Mouse (Mus musculus) heart, embryonic 14.5 days (tissue): Measurements from ENCODE around the gene 1700123L14Rik. TPM values are rescaled to one million over a fixed set of nuclear protein-coding genes. Genes with fewer than 3 reads are reported as not detected.

Source experiments
- ATAC-seq: fragments of 200-750 bp; cut with Nextera tagmentation; 2 replicates; pipeline ENCODE4 v1.8.0; 2017; ENCODE audit warnings: low read depth, moderate TSS enrichment; ENCODE audit not compliant: insufficient number of reproducible peaks, insufficient read depth, low FRiP score
- H3K27ac ChIP-seq, 2 experiments: fragments of 200-500 bp in 1 of 2; fragments of 300-500 bp in 1 of 2; sonication (generic) in 1 of 2; replicated peaks in 1 of 2; 2 replicates each; pipeline ENCODE4 v1.5.1; 2012 to 2014; ENCODE audit warnings: low read depth in 2 of 2, low read length in 2 of 2, control low read depth in 1 of 2, mild to moderate bottlenecking in 1 of 2, mixed read lengths in 1 of 2; ENCODE audit not compliant: control insufficient read depth in 1 of 2, insufficient read depth in 1 of 2
- H3K27me3 ChIP-seq: fragments of 300-500 bp; sonication (generic); 2 replicates; pipeline ENCODE4 v1.6.1; 2014; ENCODE audit warnings: mild to moderate bottlenecking, low read length, control low read depth; ENCODE audit not compliant: control insufficient read depth, insufficient read depth
- H3K36me3 ChIP-seq: fragments of 300-500 bp; sonication (generic); 2 replicates; pipeline ENCODE4 v1.6.1; 2014; ENCODE audit warnings: mild to moderate bottlenecking, control low read depth, low read length, mixed read lengths; ENCODE audit not compliant: control insufficient read depth, insufficient read depth
- H3K4me1 ChIP-seq, 2 experiments: fragments of 200-500 bp in 1 of 2; fragments of 300-500 bp in 1 of 2; sonication (generic) in 1 of 2; 2 replicates each; pipeline ENCODE4 v1.6.1; 2012 to 2014; ENCODE audit warnings: low read length in 2 of 2, control low read depth in 1 of 2, mixed read lengths in 1 of 2; ENCODE audit not compliant: control insufficient read depth in 2 of 2, insufficient read depth in 2 of 2
- H3K4me2 ChIP-seq: fragments of 300-500 bp; sonication (generic); 2 replicates; pipeline ENCODE4 v1.6.1; 2014; ENCODE audit warnings: mild to moderate bottlenecking, low read length
- H3K4me3 ChIP-seq, 2 experiments: fragments of 200-500 bp in 1 of 2; fragments of 300-500 bp in 1 of 2; sonication (generic) in 1 of 2; 2 replicates each; pipeline ENCODE4 v1.5.1; 2012 to 2014; ENCODE audit warnings: low read length in 2 of 2, mild to moderate bottlenecking in 2 of 2, control low read depth in 1 of 2, low read depth in 1 of 2, moderate library complexity in 1 of 2; ENCODE audit not compliant: control insufficient read depth in 1 of 2, insufficient read depth in 1 of 2
- H3K9ac ChIP-seq: fragments of 300-500 bp; sonication (generic); 2 replicates; pipeline ENCODE4 v1.6.1; 2014; ENCODE audit warnings: mild to moderate bottlenecking, low read length
- H3K9me3 ChIP-seq: fragments of 300-500 bp; sonication (generic); 2 replicates; pipeline ENCODE4 v1.6.1; 2016; ENCODE audit warnings: low read length, control low read depth; ENCODE audit not compliant: control insufficient read depth
- WGBS: fragments of 180-500 bp; shearing (Covaris S2); extraction: QIAGEN DNeasy Blood & Tissue Kit; methylation state at CpG from one replicate; pipeline ENCODE4 v1.1.7; 2014; 5-methylcytosine and 5-hydroxymethylcytosine counted together
- polyA plus RNA-seq: library from polyadenylated mRNA; unstranded; fragments of >200 nt; fragmentation: Nextera tagmentation; extraction: Ambion mirVana; gene quantifications from 2 replicates; pipeline ENCODE4 v1.2.1, GENCODE M21; 2014

1700123L14Rik gene
- polyA plus RNA-seq, 1 experiment from 2014 or later = not detected

DNA sequence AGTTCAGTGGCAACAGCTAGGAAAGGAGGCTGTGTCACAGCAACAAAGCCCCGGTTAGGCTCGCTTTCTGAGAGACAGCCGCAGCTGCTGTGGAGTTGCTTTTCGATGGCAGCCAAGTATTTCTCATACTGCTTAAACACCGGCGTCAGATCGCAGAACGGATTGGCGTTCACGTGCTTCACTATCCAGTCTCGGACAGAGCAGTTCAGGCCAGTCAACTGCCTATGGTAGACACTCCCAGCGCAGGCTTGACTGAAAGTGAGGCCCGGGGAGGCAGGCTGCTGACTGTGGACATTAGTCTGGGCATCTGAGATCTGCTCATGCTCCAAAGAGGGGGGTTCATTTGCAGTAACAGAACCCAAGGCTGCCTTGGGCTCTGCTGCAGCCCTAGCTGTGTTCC, 640 bp downstream of the 1700123L14Rik start:
- no peaks in the 10 kb centered on the region for H3K36me3 ChIP-seq
- no peak overlapping the region for H3K4me3 ChIP-seq
- 82% methylated on average over 13 of the region's 13 CpGs for WGBS
- no peaks in the 10 kb centered on the region for H3K9me3 ChIP-seq
- H3K4me2 ChIP-seq = no peak overlapping the region
- no peak overlapping the region for H3K9ac ChIP-seq
- H3K27ac ChIP-seq = no peak overlapping the region
- H3K4me1 ChIP-seq = no peaks in the 10 kb centered on the region
- no peaks in the 10 kb centered on the region for H3K27me3 ChIP-seq
- ATAC-seq = no peak

- 83% methylated on average over 1 of the region's 1 CpGs for WGBS
- ATAC-seq = no peak
- Histone ChIP-seq H3K36me3 (no peaks in the 10 kb centered on the region), H3K27me3 (no peaks in the 10 kb centered on the region), H3K4me2 (no peak overlapping the region), H3K9me3 (no peaks in the 10 kb centered on the region), H3K27ac (no peak overlapping the region), H3K4me3 (no peak overlapping the region), H3K9ac (no peak overlapping the region), H3K4me1 (no peaks in the 10 kb centered on the region)
These were observed 22.7 kb downstream of the 1700123L14Rik start for GRCm38 (mm10) chr6:96143326-96143725.

GRCm38 (mm10) chr6:96116534-96117272, 49.3 kb downstream of the 1700123L14Rik start:
- peak; percentile 21; the same call in 1 of the 2 replicates for ATAC-seq
- peak overlapping the region; percentile 60 to 63 for H3K4me3 ChIP-seq
- under 1% methylated on average over 32 of the region's 32 CpGs for WGBS
- no peak overlapping the region for H3K27ac ChIP-seq
- H3K9me3 ChIP-seq = no peaks in the 10 kb centered on the region
- H3K27me3 ChIP-seq = 0 out of 2 replicates have a peak, but pooled peaks cover 3% of the 10 kb centered on the region
- H3K4me2 ChIP-seq = peak overlapping the region; percentile 91
- no peaks in the 10 kb centered on the region for H3K36me3 ChIP-seq
- H3K9ac ChIP-seq = peak overlapping the region; percentile 76
- H3K4me1 ChIP-seq = no peaks in the 10 kb centered on the region

GRCm38 (mm10) chr6:96116148-96116533, 49.9 kb downstream of the 1700123L14Rik start:
- no peaks in the 10 kb centered on the region for H3K36me3 ChIP-seq
- H3K4me3 ChIP-seq = peak overlapping the region; percentile 60 to 63
- peak overlapping the region; percentile 91 for H3K4me2 ChIP-seq
- no peak for ATAC-seq
- 11% methylated on average over 6 of the region's 6 CpGs for WGBS
- peak overlapping the region; percentile 76 for H3K9ac ChIP-seq
- no peak overlapping the region for H3K27ac ChIP-seq
- no peaks in the 10 kb centered on the region for H3K4me1 ChIP-seq
- H3K9me3 ChIP-seq = no peaks in the 10 kb centered on the region
- H3K27me3 ChIP-seq = 0 out of 2 replicates have a peak, but pooled peaks cover 3% of the 10 kb centered on the region

Other genes with a start within 250 kb of the 1700123L14Rik start
- 0.11 and 0.38 TPM in 2 replicates for gene Fam19a1, start 53.1 kb downstream of the 1700123L14Rik start, polyA plus RNA-seq